Mouse (Mus musculus): ENCODE results near the gene Clta.

GRCm38 (mm10) chr4:43988976-43989375 is 15.3 kb upstream of the Clta start:
- TF ChIP-seq CTCF (IDR thresholded peaks at IDR 0.05; ENCODE audit: low read depth, low read length) (no peak), TAL1 (conservative IDR thresholded peaks at IDR 0.05; ENCODE audit: low read depth, low read length) (no peak), GATA1 (IDR thresholded peaks at IDR 0.05; ENCODE audit: borderline replicate concordance, low read length) (no peak)

Data from G1E (cell line).